Mouse (Mus musculus): ENCODE results near the gene Ankfn1.

Gene Ankfn1

DNA sequence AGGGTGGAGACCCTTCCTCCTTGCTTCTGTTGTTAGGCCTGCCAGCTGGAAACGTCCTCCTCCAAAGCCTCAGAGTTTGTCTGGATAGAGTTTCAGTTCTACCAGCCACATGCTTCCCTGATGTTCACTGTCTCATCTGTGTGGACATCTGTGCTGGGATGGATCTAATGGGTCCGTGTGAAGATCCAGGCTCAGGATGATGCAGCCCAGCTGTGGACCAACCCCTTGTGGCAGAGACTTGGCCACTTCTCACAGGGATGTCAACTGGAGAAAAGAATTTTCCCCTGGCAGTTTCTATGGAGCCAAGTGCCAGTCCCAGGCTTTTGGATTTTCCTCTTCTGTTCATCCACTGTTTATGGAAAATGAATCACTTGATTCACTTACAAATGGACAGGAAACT, 100.5 kb downstream of the Ankfn1 start:
- no peak for DNase-seq (ENCODE audit: low read depth)

DNA sequence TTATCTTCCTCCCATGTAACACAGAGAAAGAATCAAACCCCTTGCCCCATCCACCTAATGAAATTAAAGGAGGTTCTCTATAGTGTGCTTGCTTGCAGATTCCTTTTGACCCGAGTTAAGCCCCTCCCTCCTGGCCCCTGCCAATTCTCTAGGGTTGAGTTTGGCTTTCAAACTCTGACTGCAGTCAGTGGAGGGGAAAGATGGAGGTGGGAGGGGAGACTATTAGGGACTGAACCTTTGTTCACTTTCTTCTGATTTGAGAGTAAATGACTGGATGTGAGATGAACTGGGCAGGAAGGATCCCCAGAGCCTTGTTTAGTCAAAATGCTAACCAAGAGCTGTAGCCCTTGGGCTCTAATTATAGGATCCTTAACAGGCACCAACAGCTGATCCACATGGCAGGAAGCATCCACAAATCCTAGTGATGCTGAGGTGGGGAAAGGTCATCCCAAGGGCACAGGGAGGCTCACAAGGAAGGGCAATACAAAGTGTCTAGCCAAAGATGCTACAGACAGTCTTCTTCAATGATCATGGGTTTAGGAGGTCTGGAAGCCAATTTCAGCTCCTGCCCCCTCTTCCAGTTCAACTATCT, 103.4 kb downstream of the Ankfn1 start:
- no peak for DNase-seq (ENCODE audit: low read depth)

DNA sequence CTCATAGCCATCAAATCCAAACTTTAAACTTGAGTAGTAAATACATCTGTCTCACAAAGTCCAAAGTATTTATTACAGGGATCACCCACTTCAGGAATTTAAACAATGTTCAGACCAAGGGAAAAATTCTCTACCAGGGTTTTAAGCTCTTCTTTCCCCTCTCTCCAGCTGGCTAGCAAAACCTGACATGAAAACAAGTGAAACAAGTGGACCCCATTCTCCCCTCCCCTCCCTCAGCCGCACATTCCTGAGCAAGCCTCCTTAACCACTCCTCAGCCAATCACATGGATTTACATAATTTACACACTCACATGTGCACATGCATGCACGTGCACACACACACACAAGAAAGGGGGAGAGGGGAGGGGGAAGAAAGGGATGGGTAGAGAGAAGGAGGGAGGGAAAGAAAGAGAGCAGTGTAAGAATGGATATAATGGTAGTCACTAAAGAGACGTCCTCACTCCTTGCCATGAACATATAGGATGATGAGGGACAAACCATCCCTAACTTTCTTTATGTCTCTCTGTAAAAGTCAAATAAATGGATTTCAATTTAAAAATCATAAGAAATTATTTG, 104.9 kb downstream of the Ankfn1 start:
- DNase-seq (ENCODE audit: low read depth), result no peak

DNA sequence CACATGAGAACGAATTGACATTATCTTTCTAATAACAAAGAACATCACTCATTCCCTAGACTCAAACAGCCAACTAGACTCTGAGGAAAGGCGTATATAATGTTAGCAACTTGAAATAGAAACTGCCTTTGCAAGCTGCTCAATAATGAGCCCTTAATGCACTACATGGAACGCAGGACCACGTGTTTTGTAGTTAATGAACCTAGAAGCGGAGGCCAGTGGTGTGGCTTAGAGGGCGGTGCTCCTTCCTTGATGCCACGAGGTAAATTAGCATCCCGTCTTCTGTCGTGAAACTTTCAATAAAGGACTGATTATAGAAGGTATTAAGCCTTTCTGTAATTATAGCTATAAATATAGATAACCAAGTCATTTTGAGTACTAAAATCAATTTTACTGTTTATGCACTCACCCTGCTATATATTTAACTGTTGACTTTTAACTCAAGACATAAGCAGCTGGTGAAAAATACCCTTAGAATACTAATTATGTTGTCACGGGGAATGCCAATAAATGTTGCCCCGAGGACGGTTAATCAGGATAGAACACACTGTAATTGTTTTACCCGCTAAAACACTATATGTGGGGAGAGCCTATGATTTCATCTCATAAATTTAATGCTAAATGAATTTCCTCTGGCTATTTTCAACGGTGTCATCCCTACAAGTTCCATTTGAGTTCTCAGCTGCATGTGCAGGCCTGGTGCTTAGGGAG, 112.1 kb downstream of the Ankfn1 start:
- no peak for DNase-seq (ENCODE audit: low read depth)

DNA sequence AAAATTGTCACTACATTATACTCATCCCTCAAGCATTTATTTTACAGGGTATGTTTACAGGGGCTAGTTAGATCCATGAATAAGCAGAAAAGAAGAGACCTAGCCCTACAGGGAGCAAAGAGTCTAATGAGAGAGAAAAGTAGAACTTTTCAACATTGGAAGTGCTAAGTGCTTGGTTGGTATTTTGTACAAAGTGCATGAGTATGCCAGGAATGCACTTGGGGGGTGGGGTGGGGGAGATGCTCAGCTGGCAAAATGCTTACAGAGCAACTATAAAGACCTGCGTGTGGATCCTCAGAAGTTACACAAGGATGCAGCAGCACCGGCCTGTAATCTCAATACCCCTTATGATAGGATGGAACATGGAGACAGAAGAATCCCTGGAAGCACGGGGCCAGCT, 118.4 kb downstream of the Ankfn1 start:
- no peak for DNase-seq (ENCODE audit: low read depth)

DNA sequence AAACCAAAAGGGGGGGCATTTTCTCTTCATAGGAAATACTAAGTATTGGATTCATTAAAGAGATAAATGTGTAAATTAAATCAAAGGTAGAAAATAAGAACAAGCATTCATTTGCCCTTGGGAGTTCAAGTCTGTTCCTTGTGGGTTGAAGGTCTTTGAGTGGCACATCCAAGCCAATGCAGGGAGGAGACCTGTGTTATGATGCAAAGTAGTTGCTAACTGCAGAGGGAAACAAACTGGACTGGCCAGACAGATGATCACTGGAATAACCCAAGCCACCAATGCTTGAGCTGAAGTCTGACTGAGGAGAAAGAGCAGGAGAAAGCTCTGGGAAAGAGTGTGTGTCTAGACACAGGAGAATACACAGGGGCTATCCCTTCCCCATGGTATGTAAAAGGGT, 120.9 kb downstream of the Ankfn1 start:
- no peak for DNase-seq (ENCODE audit: low read depth)

DNA sequence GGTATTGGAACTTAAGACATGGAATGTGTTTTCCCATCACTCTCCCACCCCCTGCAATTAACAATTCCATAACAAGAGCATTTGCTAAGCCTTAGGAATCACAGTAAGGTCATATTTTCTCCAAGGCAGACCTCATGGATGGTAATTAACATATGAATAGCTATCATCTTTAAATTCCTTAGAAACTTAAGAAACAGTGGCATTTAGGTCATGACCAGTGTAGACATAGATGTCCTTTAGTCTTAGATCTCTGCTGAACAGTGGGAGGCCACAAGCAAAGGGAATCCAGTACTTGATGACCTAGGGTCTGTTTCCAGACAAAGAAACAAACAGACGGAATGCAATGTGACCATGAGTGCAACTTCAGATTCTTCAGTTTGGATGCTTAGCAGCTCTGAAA, 141.7 kb downstream of the Ankfn1 start:
- DNase-seq (ENCODE audit: low read depth), result no peak

DNA sequence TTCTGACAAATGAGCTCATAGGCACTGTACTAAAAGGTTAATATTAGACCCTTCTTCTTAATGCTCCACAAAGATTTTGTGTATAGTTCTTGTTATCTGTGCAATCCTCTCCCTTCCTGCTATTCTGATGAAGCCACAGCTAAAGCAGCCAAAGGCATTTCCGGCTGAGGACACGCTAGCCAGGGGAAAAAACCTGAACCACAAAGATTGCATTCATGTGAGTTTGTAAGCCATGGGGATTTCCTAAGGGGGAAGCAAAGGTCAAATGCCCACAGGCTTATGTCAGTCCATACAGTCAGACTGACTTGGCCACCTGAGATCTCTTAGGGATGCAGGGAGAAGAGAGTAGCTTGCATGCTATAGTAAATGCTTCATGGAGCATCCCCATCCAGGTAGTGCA, 146.1 kb downstream of the Ankfn1 start:
- DNase-seq (ENCODE audit: low read depth), result no peak

DNA sequence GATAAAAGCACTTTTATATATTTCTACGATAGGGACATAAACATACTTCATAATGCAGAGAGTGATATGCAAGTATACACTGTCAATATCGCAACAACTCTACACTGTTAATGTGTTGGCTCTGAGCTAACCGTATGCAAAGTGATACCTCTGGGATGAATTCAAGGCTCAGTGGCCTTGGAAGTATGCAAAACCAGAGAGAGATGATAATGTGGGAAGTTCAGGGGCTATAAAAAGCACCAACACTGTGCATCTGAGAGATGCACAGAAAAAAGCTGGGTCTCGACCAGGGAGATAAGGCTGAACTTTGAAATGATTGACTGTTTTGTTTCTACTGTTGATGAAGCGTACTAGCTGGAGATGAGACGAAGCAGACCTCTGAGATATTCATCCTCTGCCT, 148.9 kb downstream of the Ankfn1 start:
- DNase-seq (ENCODE audit: low read depth), result no peak

DNA sequence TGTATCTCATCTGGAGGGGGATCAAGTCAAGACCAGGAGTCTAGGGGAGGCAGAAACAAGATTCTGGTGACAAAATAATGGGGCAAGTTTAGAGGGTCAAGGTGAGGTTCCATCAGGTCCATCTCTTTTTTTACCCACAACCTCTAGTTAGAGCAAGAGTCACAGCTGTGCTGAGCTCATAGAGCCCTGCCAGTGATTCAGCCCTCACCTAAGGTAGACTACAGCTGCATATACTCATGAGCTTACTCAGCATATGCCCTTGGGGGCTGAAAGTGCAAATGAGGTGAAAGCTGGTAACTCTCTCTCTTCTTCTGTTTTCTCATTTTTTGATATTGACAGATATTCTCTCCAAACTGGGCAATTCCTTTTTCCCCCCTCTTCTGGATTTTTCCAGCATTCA, 150.2 kb downstream of the Ankfn1 start:
- DNase-seq (ENCODE audit: low read depth), result no peak

DNA sequence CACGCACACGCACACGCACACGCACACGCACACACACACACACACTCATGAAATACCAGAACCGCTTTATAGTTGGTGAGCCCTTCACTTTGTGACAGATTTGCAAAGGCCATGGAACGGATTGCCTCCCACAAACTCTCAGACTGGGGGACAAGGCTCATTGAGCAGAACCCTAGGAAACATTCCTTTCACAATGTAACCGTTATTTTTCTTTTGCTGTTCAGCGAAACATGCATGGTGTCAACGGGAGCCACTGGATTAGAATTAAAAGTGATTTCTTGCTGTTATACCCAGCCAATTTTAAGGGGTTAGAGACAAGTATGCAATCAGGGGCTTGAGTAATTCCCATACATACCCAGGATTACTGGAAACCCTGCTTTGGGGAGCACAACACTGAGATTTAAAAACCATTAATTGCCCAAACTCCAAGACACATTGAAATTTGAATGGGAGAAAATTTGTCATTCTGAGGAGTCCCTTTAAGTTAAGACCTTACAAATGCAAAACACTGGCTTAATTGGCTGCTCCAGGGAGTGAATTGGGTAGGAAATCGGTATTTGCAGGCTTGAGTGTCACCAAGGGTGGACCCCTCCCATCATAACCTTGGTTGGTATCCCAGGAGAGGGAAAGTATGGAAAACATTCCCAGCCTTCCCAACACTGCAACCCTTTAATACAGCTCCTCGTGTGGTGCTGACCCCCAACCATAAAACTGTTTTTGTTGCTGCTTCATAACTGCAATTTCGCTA, 153.6 kb downstream of the Ankfn1 start:
- no peak for DNase-seq (ENCODE audit: low read depth)

DNA sequence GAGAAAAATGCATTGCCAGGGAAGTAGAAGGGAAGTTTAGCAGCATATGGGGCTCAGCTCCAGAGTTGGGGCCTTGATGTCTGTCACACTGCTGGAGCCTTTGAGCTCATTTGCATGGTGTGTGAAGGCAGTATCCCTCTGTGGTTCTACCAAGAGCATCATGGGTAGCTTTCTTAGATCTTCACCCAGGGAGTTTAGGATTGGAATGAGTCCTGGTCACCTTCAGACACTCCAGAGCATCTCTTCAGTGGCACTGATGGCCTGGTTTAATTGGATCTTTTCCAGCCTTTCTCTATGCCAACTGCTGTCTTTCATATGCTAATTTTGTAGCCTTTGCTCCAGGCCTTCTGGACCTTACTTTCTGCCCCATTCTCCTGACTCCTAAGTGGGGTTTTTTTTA, 157.5 kb downstream of the Ankfn1 start:
- DNase-seq (ENCODE audit: low read depth), result no peak

DNA sequence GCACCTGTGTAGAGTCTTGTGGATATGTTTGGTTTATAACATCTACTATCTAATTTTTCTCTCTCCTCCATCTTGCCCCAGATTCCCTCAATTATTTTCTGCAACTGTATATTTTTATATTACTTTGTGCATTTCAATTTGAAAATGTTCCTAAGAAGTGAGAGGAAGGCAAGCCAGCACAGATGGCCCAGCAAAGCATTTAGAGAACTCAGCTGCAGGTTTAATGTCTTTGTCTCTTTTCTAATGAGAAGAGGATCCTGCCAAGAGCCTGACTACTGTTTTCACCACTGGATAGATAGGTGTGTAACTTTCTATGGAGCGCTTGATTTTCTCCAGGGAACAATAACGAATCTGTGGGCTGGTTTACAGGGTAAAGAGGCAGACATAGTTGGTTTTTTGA, 161.6 kb downstream of the Ankfn1 start:
- no peak for DNase-seq (ENCODE audit: low read depth)

DNA sequence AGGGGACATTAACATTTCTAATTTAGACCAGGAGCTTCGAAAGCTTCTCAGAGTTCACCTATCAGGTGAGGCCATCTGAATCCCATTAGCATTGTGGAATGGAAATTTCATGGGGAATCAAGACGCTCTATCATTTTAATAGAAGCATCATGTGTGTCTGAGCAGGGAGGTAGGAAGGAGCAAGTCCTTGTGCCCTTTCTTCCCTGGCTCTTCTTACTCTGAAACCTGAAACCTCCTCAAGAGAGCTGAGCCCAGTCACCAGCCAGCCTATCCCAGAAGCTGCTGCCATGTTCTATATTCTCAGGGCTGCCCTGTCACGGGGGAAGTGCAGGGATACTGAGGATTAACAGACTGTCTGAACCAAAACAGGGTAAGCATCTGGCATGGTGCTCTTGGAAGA, 165.9 kb downstream of the Ankfn1 start:
- DNase-seq (ENCODE audit: low read depth), result no peak

DNA sequence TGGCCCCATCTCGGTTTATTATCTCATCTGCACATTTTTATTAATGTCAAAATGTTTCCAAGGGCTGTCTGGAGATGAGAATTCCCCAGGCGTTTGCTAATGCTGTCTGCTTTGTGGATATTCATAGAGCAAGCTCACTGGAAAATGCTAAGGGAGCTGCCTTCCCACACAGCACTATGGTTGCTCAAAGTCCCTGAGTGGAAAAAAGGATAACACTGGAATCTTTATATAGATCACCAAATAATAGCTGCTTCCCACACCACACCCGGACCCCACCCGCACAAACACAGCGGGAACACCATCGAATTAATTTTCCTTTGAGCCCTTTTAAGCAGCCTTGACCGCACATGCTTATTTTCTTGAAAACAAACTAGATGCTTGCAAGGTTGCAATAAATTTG, 169.4 kb downstream of the Ankfn1 start:
- DNase-seq (ENCODE audit: low read depth), result no peak

DNA sequence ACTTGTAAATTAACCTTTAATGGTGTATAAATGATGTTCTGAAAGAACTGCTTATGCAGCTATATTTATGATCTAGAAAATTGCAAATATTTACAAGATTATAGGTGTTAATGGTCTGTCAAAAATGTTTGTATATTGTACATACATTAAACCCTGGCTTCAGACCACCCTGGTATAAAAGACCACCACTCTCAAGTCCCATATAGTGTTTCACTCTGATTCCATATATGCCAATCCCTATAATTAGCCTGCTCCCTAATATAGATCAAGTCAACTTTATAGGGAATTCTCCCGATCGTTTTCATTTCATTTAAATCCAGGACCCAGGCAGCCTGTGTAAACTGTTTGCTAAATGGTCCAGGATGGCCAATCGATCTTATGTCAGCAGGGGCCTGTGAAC, 170.2 kb downstream of the Ankfn1 start:
- no peak for DNase-seq (ENCODE audit: low read depth)

DNA sequence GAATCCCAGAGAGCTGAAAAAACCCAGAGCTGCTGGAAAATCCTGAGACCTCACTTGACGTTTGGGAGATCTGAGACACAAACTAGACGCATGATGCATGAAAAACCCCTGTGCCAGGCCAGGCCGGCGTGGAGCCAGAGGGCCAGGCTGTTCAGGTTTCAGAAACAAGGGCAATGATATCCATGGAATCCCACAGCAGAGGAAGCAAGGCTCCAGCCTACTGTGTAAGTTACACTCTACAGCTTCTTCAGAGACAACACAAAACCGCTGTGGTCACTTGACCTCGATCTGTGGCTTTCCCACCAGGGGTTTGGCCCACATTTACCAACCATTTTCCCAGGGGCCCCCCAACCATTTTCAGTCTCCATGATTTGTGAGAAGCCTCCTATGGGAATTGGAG, 171.1 kb downstream of the Ankfn1 start:
- no peak for DNase-seq (ENCODE audit: low read depth)

DNA sequence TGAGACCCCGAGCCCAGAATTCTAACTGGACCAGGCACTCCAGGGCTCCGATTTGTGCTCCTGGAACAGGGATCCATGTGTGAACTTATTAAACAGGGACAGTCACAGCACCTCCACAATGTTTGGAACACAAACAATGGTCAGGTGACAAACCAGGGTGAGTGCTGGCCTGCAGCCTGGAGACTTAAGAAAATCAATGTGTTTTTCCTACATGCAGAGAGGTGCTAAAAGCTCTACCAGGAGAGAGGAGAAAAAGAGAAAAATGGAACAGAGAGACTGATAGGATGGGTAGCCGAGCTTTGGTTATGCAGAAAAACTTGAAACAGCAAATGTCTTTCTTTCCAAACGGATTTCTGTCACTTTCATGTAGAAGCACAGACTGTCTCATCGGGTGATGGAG, 174.5 kb downstream of the Ankfn1 start:
- no peak for DNase-seq (ENCODE audit: low read depth)

DNA sequence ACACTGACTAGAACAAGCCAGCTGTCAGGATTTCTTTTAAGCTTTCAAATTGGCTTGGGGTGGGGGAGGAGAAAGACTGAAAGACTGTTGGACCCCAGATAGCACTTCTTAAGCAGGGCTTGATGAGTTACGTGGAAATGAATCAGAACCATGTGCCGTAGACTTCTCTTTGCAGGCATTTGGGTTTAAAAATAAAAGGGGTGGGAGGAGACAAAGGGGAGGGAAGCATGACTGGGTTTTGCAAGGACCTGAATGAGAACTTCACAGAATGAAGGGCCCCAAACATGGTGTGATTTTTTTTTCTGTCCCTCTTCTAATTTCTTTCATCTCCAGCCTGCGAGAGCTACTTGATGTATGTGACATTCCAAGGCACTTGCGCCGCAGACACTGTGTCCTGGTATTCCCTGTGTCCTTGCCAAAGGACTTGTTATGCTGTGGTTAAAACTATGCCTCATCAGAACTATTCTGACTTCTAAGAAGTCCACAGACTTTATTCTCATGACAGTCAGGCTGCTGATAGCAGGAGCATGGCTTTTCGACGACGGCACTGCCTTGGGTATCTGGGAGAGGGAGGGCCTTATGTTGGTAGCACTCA, 176.4 kb downstream of the Ankfn1 start:
- DNase-seq (ENCODE audit: low read depth), result no peak

DNA sequence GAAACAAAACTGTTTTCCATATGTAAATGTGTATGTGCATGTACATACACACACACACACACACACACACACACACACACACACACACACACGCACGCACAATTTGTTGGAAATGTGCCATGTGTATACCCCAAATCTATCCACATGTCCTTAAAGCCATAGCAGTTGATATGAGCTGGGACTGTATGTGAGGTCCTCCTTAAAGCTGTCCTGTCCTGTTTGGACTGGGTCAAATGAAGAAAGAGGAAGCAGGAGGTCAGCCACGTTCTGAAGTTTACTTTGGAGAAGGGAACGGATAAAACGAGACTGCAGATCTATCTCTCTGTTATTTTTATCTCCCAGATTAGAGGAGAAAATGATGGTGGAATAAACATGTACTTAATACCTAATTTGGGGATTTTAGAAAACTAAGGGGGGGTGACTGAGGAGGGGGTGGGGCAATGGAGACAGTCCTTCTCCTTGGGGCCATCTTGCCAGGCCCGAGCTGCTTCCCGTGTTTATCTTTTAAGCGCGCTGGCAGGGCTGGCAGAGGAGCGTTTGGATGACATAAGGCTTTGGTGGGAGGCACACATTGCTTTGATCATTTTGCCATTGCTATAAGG, 187.1 kb downstream of the Ankfn1 start:
- no peak for DNase-seq (ENCODE audit: low read depth)

DNA sequence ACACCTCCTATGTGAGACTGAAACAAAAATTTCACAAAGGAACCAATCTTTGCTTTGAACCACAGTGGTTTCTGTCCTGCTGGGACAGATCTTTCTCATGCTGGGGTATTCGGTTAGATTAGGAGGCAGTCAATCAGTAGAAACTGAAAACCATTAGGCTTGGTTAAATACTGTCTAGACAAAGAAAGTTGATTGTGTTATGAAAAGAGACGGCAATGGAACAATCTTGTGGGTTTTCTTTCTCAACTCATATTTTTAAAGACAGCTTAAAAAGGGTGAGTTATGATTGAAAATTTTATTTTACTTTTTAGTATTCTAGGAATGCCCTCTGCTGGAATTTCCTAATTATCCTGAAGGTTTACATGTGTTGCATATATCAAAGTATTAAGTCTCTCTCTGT, 191.1 kb downstream of the Ankfn1 start:
- no peak for DNase-seq (ENCODE audit: low read depth)

DNA sequence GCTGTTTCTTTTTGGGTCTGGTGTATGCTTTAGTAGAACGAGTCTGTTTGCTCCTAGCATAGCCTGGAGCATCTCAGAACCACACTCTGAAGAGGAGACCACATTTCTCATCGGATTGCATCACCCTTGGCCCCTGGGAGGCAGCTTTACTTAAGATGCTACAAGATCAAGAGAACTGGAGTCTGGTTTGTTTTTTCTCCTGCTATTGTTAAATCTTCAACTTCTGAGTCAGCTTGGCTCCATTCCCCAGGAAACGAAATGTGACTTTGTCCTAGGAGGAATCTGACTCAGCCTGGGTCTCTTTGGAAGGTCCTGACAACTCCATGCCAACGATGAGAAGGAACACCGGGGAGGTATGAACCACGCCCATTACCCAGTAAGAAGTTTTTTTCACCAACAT, 197.6 kb downstream of the Ankfn1 start:
- no peak for DNase-seq (ENCODE audit: low read depth)

Measured in naive thymus-derived CD4-positive, alpha-beta T cell, adult 2 months (primary cell).